Mouse (Mus musculus): Measurements from ENCODE around the gene Pitpnc1.

DNA sequence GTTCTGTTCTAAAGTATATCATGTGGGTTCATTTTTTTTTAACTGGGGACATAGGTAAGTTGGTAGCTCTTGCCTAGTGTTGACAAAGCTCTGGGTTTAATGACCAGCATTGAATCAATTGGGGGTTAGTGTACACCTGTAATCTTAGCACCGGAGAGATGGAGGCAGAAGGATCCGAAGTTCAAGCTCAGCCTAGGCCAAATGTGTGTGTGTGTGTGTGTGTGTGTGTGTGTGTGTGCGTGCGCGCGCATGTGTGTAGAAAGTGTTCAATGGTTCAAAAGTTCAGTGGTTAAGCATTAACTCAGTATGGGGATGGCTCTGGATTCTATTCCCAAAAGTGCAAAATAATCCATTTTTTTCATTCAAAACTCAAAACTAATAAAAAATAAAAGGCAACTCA is 93.2 kb downstream of the Pitpnc1 start:
- TF ChIP-seq CTCF (conservative IDR thresholded peaks at IDR 0.05; ENCODE audit: low read length) = no peak
- TF ChIP-seq NANOG (IDR thresholded peaks at IDR 0.05; ENCODE audit: borderline replicate concordance, low read length) = no peak

Data from E14TG2a.4 (cell line).